Mouse (Mus musculus): ENCODE data around the gene 1700016H13Rik. TPM values are rescaled to one million over a fixed set of nuclear protein-coding genes. Genes with fewer than 3 reads are reported as not detected.

Gene 1700016H13Rik
- polyA plus RNA-seq, 1 experiment from 2014 or later: not detected

DNA sequence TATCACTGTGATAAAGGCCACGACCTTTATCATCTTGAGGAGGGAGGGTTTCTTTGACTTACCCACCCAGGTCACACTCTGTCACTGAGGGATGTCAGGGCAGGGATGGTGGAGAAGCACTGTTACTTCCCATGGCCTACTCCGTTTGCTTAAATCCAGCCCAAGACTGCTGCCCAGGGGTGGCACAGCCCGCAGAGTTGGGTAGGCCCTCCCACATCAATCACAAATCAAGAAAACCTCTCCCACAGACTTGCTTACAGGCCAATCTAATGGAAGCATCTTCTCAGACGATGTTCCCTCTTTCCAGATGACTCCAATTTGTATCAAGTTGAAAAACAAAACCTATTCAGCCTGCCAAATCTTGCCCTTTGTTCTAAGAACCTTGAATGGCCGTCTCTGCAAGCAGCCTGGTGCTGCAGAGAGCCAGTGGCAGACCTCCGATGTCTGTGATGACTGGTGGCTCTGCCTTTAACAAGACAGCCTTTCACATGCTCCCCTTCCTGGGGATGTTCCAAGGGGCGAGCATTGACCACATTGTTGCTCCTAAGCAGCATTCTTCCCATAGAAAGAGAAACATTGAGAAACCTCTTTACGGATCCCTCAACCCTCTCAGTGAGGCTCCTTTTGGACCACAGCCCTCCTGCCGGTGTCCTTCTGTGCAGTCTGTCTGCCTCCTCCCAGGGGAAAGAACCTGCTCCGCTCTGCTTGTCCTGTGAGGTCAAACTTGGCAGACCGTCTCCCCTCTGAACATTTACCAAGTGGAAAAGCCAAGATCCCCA is 52.5 kb downstream of the 1700016H13Rik start:
- Histone ChIP-seq H3K36me3 (ENCODE audit: inconsistent target) (no peaks in the 10 kb centered on the region), H3K27ac (no peak overlapping the region), H3K79me2 (ENCODE audit: inconsistent target) (no peaks in the 10 kb centered on the region), H3K4me3 (ENCODE audit: inconsistent target) (no peak overlapping the region)
- WGBS (ENCODE audit: missing documents): 95% methylated on average over 11 of the region's 11 CpGs

DNA sequence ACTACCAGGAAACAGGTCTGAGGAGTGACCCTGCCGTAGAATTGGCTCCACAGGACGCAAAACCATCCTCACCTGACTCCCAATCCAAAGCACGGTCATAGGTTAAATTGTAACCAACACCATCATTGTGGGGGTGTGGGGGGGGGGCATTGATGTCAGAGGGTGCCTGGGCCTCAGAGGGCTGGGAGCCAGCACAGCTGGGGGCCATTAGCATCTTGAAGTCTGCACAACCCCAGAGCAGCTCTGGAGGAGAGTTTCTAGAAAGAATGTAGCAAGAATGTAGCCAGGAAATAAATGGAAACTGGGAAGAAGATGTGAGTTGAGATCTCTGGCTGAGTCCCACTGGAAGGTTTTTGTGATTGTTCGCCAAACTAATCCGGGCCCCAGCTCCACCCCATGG is 56.9 kb downstream of the 1700016H13Rik start:
- Histone ChIP-seq H3K4me3 (ENCODE audit: inconsistent target) (no peak overlapping the region), H3K27ac (no peak overlapping the region), H3K79me2 (ENCODE audit: inconsistent target) (no peaks in the 10 kb centered on the region), H3K36me3 (ENCODE audit: inconsistent target) (no peaks in the 10 kb centered on the region)
- WGBS (ENCODE audit: missing documents): 96% methylated on average over 5 of the region's 5 CpGs

DNA sequence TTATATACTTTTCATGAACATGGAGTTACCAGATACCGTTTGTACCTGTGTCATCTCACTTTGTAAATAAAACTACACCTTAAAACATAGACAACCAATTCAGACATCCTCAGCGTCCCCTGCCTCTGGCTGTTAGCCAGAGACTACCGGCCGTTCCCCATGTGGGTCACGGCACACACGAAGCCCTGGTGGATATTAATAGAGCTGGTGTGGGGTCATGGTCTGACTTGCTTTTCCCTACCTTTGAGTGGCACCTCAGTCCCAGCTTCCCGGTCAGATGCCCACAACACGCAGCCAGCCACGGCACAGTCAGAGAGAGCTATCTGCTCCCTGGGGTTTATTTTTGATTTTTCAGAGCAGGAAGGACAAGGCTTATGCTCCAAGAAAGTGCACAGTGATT is 57.5 kb downstream of the 1700016H13Rik start:
- no peaks in the 10 kb centered on the region for H3K79me2 ChIP-seq (ENCODE audit: inconsistent target)
- H3K27ac ChIP-seq: no peak overlapping the region
- H3K4me3 ChIP-seq (ENCODE audit: inconsistent target): no peak overlapping the region
- WGBS (ENCODE audit: missing documents): 94% methylated on average over 9 of the region's 9 CpGs
- no peaks in the 10 kb centered on the region for H3K36me3 ChIP-seq (ENCODE audit: inconsistent target)

Other genes with a start within 250 kb of the 1700016H13Rik start
- gene Ptpn13, start 230.8 kb downstream of the 1700016H13Rik start, polyA plus RNA-seq (2018): not detected in 3 replicates
- 0.10 to 0.13 TPM in 2 of 3 replicates, not detected in the other for gene Slc10a6, start 26.6 kb downstream of the 1700016H13Rik start, polyA plus RNA-seq (2018)
- gene Aff1, start 36.4 kb upstream of the 1700016H13Rik start, polyA plus RNA-seq (2018): 46.6 to 51.5 TPM (median 46.7 TPM) in 3 replicates